Comparison of ENCODE assay signal across 23 mouse cellular contexts in the genomic region with DNA sequence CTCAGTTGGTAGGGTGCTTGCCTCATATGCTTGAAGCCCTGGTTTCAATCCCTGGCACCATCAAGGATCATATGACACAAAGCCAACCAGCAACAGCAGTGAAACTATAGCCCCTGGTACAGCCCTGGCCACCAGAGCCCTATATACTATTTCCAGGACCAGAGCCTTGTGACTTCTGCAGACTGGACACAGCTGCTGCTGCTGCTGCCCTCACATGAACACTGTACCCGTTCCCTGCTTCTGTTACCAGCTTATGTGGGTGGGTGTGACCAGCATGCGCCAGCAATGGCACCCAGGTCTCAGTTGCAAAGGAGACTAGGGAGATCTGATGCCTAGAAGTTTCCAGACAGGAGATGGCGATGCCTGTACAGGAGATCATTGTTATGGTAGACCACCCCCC. TPM values are rescaled to one million over a fixed set of nuclear protein-coding genes. Genes with fewer than 3 reads are reported as not detected.
DNase-seq lines count a peak whose midpoint lies in the region; ATAC-seq and TF ChIP-seq lines count a peak whose summit lies in the region.
"Had no signal": no experiment of that assay in that cellular context is flagged by ENCODE, and none has a peak within 500 bp of the region (broad histone marks: within the 10 kb centered on the region; RNA-seq: fewer than 3 reads in every experiment).

No protein-coding gene starts in this region.

- no peak for ATAC-seq in forebrain, embryonic 11.5 days (replicated peaks; ENCODE audit: low FRiP score)
- ATAC-seq in forebrain, embryonic 15.5 days (replicated peaks) = no peak
- ATAC-seq: activated CD4-positive, CD25-positive, alpha-beta regulatory T cell, adult 4 months; CD4-positive, CD25-positive, alpha-beta regulatory T cell, adult 4 months; Patski had no signal

- no peak overlapping the region for H3K4me3 ChIP-seq in forebrain, embryonic 11.5 days (ENCODE audit: low read depth, low read length)
- no peak overlapping the region for H3K4me3 ChIP-seq in forebrain, embryonic 15.5 days
- H3K4me3 ChIP-seq in gastrocnemius, adult 2 months = no peak overlapping the region
- no peak overlapping the region for H3K4me3 ChIP-seq in myocyte

- DNase-seq in forebrain, embryonic 11.5 days (ENCODE audit: low spot score) = peak; percentile 25
- DNase-seq in gastrocnemius, adult 2 months = peak; percentile 23
- DNase-seq in gastrocnemius, postnatal 10 days = no peak
- peak; percentile 27 for DNase-seq in skeletal muscle tissue, adult 2 months (ENCODE audit: low read depth, low spot score)
- no peak for DNase-seq in adrenal gland, adult 18-20 months (ENCODE audit: low spot score in 2 of 2)
- no peak for DNase-seq in spleen, postnatal 10 days (ENCODE audit: low spot score in 2 of 2)
- DNase-seq: adrenal gland, adult 2 months; adrenal gland, adult 8-10 months; adrenal gland, postnatal 10 days; adrenal gland, postnatal 14 days; adrenal gland, postnatal 25 days; adrenal gland, postnatal 36 days; B cell, adult 2 months; cerebellum, adult 11 months; cerebellum, adult 11-12 months; cerebellum, adult 18-20 months had no signal

- peaks cover 11% of the 10 kb centered on the region for H3K4me1 ChIP-seq in forebrain, embryonic 11.5 days (replicated peaks; ENCODE audit: control insufficient read depth, insufficient read depth, low read length)
- H3K4me1 ChIP-seq in forebrain, embryonic 15.5 days = peaks cover 21% of the 10 kb centered on the region

- WGBS in forebrain, embryonic 11.5 days = 82% methylated on average over 3 of the region's 3 CpGs
- WGBS in forebrain, embryonic 15.5 days = 91% methylated on average over 3 of the region's 3 CpGs

- H3K9ac ChIP-seq in forebrain, embryonic 11.5 days (ENCODE audit: low read length) = no peak overlapping the region
- no peak overlapping the region for H3K9ac ChIP-seq in forebrain, embryonic 15.5 days (replicated peaks)

- TF ChIP-seq POLR2A in myocyte (IDR thresholded peaks at IDR 0.05; ENCODE audit: insufficient read length, low read depth) = no peak

- intact Hi-C loops in gastrocnemius, adult 2 months (cut with DNase I) = no loop called here

- H3K9me3 ChIP-seq in forebrain, embryonic 11.5 days (ENCODE audit: control insufficient read depth, low read length) = no peaks in the 10 kb centered on the region
- H3K9me3 ChIP-seq in forebrain, embryonic 15.5 days = no peaks in the 10 kb centered on the region

- H3K4me2 ChIP-seq in forebrain, embryonic 11.5 days (ENCODE audit: low read depth, low read length, severe bottlenecking) = no peak overlapping the region
- no peak overlapping the region for H3K4me2 ChIP-seq in forebrain, embryonic 15.5 days (replicated peaks)
- H3K4me2 ChIP-seq in myocyte (ENCODE audit: low read depth) = no peak overlapping the region

- no peak overlapping the region for H3K27ac ChIP-seq in forebrain, embryonic 11.5 days (ENCODE audit: low read depth, low read length)
- H3K27ac ChIP-seq in forebrain, embryonic 15.5 days (replicated peaks) = no peak overlapping the region
- H3K27ac ChIP-seq in gastrocnemius, adult 2 months = no peak overlapping the region

- no peaks in the 10 kb centered on the region for H3K79me2 ChIP-seq in myocyte (ENCODE audit: control insufficient read depth, insufficient read depth)

- no peak overlapping the region for H3ac ChIP-seq in myocyte (ENCODE audit: control insufficient read depth, insufficient read length)

- TF ChIP-seq CTCF in gastrocnemius, adult 2 months (IDR thresholded peaks at IDR 0.05) = no peak

- H3K27me3 ChIP-seq in forebrain, embryonic 11.5 days (ENCODE audit: control insufficient read depth, insufficient read depth, low read length) = no peaks in the 10 kb centered on the region
- H3K27me3 ChIP-seq in forebrain, embryonic 15.5 days = no peaks in the 10 kb centered on the region
- no peaks in the 10 kb centered on the region for H3K27me3 ChIP-seq in myocyte (ENCODE audit: control insufficient read depth, insufficient read depth, insufficient read length)
- H3K27me3 ChIP-seq: CH12.LX, Patski had no signal

- H3K36me3 ChIP-seq in forebrain, embryonic 11.5 days (ENCODE audit: control insufficient read depth, insufficient read depth, low read length) = no peaks in the 10 kb centered on the region
- no peaks in the 10 kb centered on the region for H3K36me3 ChIP-seq in forebrain, embryonic 15.5 days
- H3K36me3 ChIP-seq in myocyte (ENCODE audit: control insufficient read depth, insufficient read depth) = no peaks in the 10 kb centered on the region
- H3K36me3 ChIP-seq: G1E had no signal

TF ChIP-seq in myocyte, 11 proteins besides CTCF, POLR2A, EP300 and RAD21:
- TF ChIP-seq TCF12 (IDR thresholded peaks at IDR 0.05; ENCODE audit: insufficient read depth, poor library complexity, severe bottlenecking) (no peak), SRF (IDR thresholded peaks at IDR 0.05; ENCODE audit: control insufficient read depth, insufficient read length, low read depth) (no peak), MYOG (IDR thresholded peaks at IDR 0.05; ENCODE audit: control insufficient read depth in 1 of 3, insufficient read depth in 1 of 3, insufficient read length in 2 of 3, low read depth in 2 of 3) (peak in 2 of 3 experiments; percentile 50 to 51), CEBPB (IDR thresholded peaks at IDR 0.05; ENCODE audit: insufficient read depth, poor library complexity, severe bottlenecking) (no peak), POLR2AphosphoS2 (IDR thresholded peaks at IDR 0.05; ENCODE audit: insufficient read length, low read depth) (no peak), MYOD1 (IDR thresholded peaks at IDR 0.05; ENCODE audit: control insufficient read depth in 1 of 3, insufficient read length in 2 of 3, low read depth in 2 of 3) (peak; percentile 9 to 69 (median 18))

RNA-seq across cellular contexts. Expression of gene Sstr2, which starts 21.5 kb away (rescaled TPM):
- 10.5 and 10.7 TPM in 2 replicates for polyA plus RNA-seq in forebrain, embryonic 11.5 days (2014; fragmentation: Nextera tagmentation; extraction: Ambion mirVana)
- 85.6 and 102 TPM in 2 replicates for polyA plus RNA-seq in forebrain, embryonic 15.5 days (2015; fragmentation: Nextera tagmentation; extraction: Ambion mirVana)
- not detected for total RNA-seq in gastrocnemius, adult 2 months (2021)
- 1 to 10 TPM in 1 of 2 experiments, under 1 TPM in 1; 0.12 to 1.3 TPM for total RNA-seq in gastrocnemius, postnatal 10 days (2021)
- polyA plus RNA-seq in myocyte (2012; fragmentation: generic; extraction: Trizol) = 5.3 TPM
- 1 to 10 TPM; 2.4 to 7.0 TPM for total RNA-seq in adrenal gland, adult 18-20 months (2021)
- total RNA-seq: CH12.LX had no signal
- polyA plus RNA-seq: activated CD4-positive, CD25-positive, alpha-beta regulatory T cell, adult 4 months; G1E had no signal

RNA-seq across cellular contexts. Expression of gene Cog1, which starts 51.3 kb away (rescaled TPM):
- polyA plus RNA-seq in forebrain, embryonic 11.5 days (2014; fragmentation: Nextera tagmentation; extraction: Ambion mirVana) = 36.2 and 39.4 TPM in 2 replicates
- polyA plus RNA-seq in forebrain, embryonic 15.5 days (2015; fragmentation: Nextera tagmentation; extraction: Ambion mirVana) = 36.9 and 37.6 TPM in 2 replicates
- total RNA-seq in gastrocnemius, adult 2 months (2021) = 10 to 100 TPM; 18.5 to 19.1 TPM
- total RNA-seq in gastrocnemius, postnatal 10 days (2021) = 10 to 100 TPM; 20.1 to 25.0 TPM
- polyA plus RNA-seq in myocyte (2012; fragmentation: generic; extraction: Trizol) = 25.6 TPM
- total RNA-seq in adrenal gland, adult 18-20 months (2021) = 10 to 100 TPM; 36.5 to 44.0 TPM

RNA-seq across cellular contexts. Expression of gene Slc39a11, which starts 52.2 kb away (rescaled TPM):
- polyA plus RNA-seq in forebrain, embryonic 11.5 days (2014; fragmentation: Nextera tagmentation; extraction: Ambion mirVana) = 18.4 and 20.6 TPM in 2 replicates
- polyA plus RNA-seq in forebrain, embryonic 15.5 days (2015; fragmentation: Nextera tagmentation; extraction: Ambion mirVana) = 39.6 and 42.2 TPM in 2 replicates
- 1 to 10 TPM; 1.8 to 3.0 TPM for total RNA-seq in gastrocnemius, adult 2 months (2021)
- 1 to 10 TPM; 4.9 to 7.2 TPM for total RNA-seq in gastrocnemius, postnatal 10 days (2021)
- polyA plus RNA-seq in myocyte (2012; fragmentation: generic; extraction: Trizol) = 15.7 TPM
- total RNA-seq in adrenal gland, adult 18-20 months (2021) = 10 to 100 TPM; 23.1 to 29.1 TPM

Comparison
In these comparisons a context has a peak if more than half of its experiments do, and no peak if none do; other contexts are left out.
1. DNase-seq: peak in forebrain, embryonic 11.5 days (single experiment), gastrocnemius, adult 2 months (single experiment) and skeletal muscle tissue, adult 2 months (single experiment); none in gastrocnemius, postnatal 10 days (single experiment), adrenal gland, adult 18-20 months (0 of 2) and spleen, postnatal 10 days (0 of 2).